Mouse (Mus musculus) thymus, adult 2 months (tissue): ENCODE measurements around the gene Cdk1. TPM values are rescaled to one million over a fixed set of nuclear protein-coding genes. Genes with fewer than 3 reads are reported as not detected.

Source experiments
- DNase-seq: peaks from one replicate; pipeline ENCODE4 v3.0.0; 2021
- H3K27ac ChIP-seq: fragments of 200-500 bp; 2 replicates; pipeline ENCODE4 v1.5.1; 2012; ENCODE audit warnings: low read length, control low read depth; ENCODE audit not compliant: control insufficient read depth, insufficient read depth
- H3K27me3 ChIP-seq: fragments of 200-500 bp; 2 replicates; pipeline ENCODE4 v1.6.1; 2012; ENCODE audit warnings: mild to moderate bottlenecking, low read length, moderate library complexity, mixed read lengths; ENCODE audit not compliant: control insufficient read depth, insufficient read depth
- H3K36me3 ChIP-seq: fragments of 200-500 bp; 2 replicates; pipeline ENCODE4 v1.6.1; 2012; ENCODE audit warnings: mild to moderate bottlenecking, low read length, moderate library complexity; ENCODE audit not compliant: control insufficient read depth, insufficient read depth
- H3K4me1 ChIP-seq: fragments of 200-500 bp; replicated peaks from 2 replicates; pipeline ENCODE4 v1.6.1; 2012; ENCODE audit warnings: low read length; ENCODE audit not compliant: control insufficient read depth, insufficient read depth
- H3K4me3 ChIP-seq: fragments of 200-500 bp; 2 replicates; pipeline ENCODE4 v1.5.1; 2012; ENCODE audit warnings: mild to moderate bottlenecking, low read length, control low read depth, moderate library complexity; ENCODE audit not compliant: control insufficient read depth, insufficient read depth
- CTCF ChIP-seq: fragments of 200-500 bp; IDR thresholded peaks from 2 replicates; pipeline ENCODE4 v1.5.1; 2012; ENCODE audit warnings: mild to moderate bottlenecking, control low read depth, low read length, moderate library complexity, borderline replicate concordance; ENCODE audit not compliant: control insufficient read depth, poor library complexity, insufficient read depth; ENCODE audit errors: extremely low read depth
- POLR2A ChIP-seq: fragments of 200-500 bp; IDR thresholded peaks from 2 replicates; pipeline ENCODE4 v1.6.1; 2012; ENCODE audit warnings: mild to moderate bottlenecking, low read length, control low read depth, moderate library complexity; ENCODE audit not compliant: control insufficient read depth, poor library complexity, insufficient read depth; ENCODE audit errors: extremely low read depth
- WGBS: fragments of 180-500 bp; shearing (Covaris S2); methylation state at CpG from one replicate; pipeline ENCODE4 v1.1.7; 2018; 5-methylcytosine and 5-hydroxymethylcytosine counted together
- polyA plus RNA-seq: library from polyadenylated mRNA; depleted of rRNA; stranded (reverse); fragments of >200 nt; gene quantifications from 2 replicates; pipeline ENCODE4 v1.2.3, GENCODE M21; 2012

The Cdk1 gene
- polyA plus RNA-seq, 1 experiment: 131 TPM

DNA sequence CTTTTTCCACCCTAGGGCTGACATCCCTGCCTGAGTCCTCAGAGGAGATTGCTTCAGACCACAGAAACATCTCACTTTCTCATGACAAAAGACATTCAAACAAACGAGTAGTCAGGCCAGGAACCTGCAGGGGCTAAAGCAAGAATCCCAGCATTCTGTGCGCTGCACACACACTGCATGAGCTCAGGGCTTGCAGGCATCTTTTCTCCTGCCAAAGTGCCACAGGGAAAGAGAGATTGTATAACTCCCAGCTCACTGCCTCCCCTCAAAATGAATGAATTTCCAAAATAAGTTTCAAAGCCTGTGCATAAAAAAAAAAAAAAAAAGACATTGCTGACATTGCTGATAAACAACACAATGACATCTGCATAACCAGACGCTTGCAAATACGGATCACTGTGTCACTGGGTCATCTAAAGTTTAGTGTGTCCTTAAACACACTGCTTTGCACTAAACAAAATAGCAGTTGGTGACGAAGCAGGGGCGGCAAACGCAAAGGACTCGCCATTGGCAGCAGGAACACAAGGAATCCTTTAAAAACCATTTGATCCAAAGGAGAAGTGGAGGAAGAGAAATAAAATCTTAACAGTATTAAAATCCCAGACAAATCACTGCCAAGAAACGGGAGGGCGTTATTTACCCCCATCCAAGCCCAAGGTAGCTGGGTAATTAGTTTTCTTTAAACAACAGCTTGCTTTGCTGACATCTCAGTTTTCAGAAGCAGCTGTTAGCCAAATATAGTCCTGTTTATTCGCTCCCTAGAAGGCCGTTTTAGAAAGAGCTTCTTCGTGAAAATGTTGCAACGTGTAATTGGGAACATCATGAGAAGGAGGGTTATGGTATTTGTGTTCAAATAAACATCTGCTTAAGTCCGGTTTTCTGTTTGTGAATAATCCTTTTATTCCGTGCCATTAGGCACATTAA lies 18.2 kb downstream of the Cdk1 start:
- 91% methylated on average over 16 of the region's 16 CpGs for WGBS
- H3K27me3 ChIP-seq: no peaks in the 10 kb centered on the region

DNA sequence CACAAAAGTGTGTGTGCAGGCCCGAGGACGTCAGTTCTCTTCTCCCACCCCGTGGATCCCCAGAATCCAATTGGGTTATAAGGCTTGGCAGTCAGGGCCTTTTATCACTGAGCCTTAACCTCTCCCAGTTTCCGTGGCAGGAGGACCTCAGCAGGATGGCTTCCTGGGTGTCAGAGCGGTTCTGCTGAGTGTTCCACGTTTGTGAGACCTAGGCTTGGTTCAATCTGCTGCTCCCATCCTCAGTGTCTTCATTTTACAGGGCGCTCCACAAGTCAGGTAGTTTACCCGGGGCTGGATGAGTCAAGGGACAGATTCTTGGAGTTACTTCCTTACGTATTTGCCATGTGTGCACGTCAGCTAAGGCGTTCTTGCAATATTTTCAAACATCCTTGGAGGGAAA lies 19.5 kb downstream of the Cdk1 start:
- no peak for DNase-seq
- Histone ChIP-seq H3K36me3 (peaks cover 38% of the 10 kb centered on the region), H3K4me3 (no peak overlapping the region), H3K27ac (no peak overlapping the region), H3K27me3 (no peaks in the 10 kb centered on the region), H3K4me1 (no peaks in the 10 kb centered on the region)
- 95% methylated on average over 11 of the region's 11 CpGs for WGBS
- TF ChIP-seq CTCF (no peak), POLR2A (no peak)

More for the DNA sequence above, 18.2 kb downstream of the Cdk1 start:
- Histone ChIP-seq H3K4me1 (no peaks in the 10 kb centered on the region), H3K27ac (no peak overlapping the region), H3K4me3 (no peak overlapping the region), H3K36me3 (peaks cover 51% of the 10 kb centered on the region)
- TF ChIP-seq POLR2A (no peak), CTCF (no peak)
- no peak for DNase-seq

DNA sequence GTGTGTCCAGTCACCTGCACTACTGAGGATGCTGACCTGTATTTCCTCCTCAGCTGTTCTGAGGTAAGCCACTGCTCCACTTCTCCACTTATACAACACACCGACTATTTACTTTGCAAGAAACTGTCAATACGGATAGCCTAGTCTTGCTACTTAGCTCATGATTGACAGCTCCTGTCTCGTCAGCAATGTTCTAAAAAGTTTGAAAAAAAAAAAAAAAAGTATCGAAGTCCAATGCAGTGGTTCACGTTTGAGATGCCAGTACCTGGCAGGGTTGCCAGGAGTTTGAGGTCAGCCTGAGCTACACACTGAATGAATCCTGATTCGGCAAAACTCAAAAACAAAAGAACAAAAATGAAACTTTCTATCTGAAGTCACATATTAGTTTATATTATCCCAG lies 21.5 kb downstream of the Cdk1 start:
- WGBS: 86% methylated on average over 6 of the region's 6 CpGs

DNA sequence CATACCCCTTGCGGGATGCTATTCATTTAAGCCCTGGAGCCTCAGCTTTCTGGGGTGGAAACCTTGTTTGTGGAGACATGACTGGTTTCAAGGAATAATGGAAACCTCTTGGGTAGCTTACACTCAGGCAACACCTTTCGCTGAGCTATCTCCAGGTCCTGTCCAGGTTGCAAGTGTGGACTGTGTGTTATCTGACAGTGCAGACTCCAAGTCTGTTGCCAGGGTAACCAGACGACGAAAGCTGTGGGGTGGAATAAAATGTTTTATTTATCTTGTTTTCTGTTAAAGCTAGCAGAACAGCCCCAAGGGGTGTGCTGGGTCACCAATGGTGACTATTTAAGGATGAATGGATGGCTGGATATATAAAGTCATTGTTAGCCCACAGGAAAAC lies 24.1 kb downstream of the Cdk1 start:
- H3K27me3 ChIP-seq: no peaks in the 10 kb centered on the region
- 81% methylated on average over 4 of the region's 4 CpGs for WGBS
- TF ChIP-seq POLR2A (no peak), CTCF (no peak)

More for the DNA sequence above, 21.5 kb downstream of the Cdk1 start:
- no peak for TF ChIP-seq POLR2A
- TF ChIP-seq CTCF: no peak
- Histone ChIP-seq H3K4me1 (no peaks in the 10 kb centered on the region), H3K27ac (no peak overlapping the region), H3K4me3 (no peak overlapping the region), H3K27me3 (no peaks in the 10 kb centered on the region), H3K36me3 (peaks cover 19% of the 10 kb centered on the region)
- no peak for DNase-seq

DNA sequence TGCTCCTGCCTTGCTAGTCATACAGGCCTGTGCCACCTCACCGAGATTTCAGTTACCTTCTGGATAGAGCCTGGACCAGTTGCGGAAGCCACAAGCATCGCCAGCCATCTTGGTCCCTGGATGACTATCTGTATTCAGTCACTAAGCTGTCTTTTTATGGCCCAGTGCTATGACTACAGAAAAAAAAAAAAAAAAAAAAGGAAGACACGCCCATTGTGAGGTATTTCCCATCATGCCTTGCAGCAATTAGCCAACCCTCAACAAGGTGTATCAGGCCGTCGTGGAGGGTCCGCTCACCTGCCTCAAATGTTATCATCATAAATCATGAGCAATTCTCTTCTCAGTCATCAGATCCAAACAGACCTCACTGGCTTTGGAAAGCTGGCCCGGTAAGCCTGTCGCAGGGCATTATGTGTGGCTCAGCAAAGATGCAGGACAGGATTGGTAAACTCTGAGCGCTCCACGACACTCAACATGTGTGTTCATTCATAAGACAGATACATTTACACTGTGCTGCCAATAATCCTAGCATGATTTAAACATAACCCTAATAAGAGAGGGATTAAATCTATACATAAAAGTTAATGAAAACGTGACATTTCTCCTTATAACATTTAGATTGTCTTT lies 24.6 kb downstream of the Cdk1 start:
- H3K36me3 ChIP-seq: no peaks in the 10 kb centered on the region; the same call in 1 of the 2 replicates
- WGBS: 96% methylated on average over 12 of the region's 12 CpGs
- H3K27me3 ChIP-seq: no peaks in the 10 kb centered on the region
- TF ChIP-seq POLR2A: no peak
- no peaks in the 10 kb centered on the region for H3K4me1 ChIP-seq
- DNase-seq: no peak
- H3K4me3 ChIP-seq: no peak overlapping the region
- no peak overlapping the region for H3K27ac ChIP-seq

More for the DNA sequence above, 24.1 kb downstream of the Cdk1 start:
- no peaks in the 10 kb centered on the region; the same call in 1 of the 2 replicates for H3K36me3 ChIP-seq
- H3K4me1 ChIP-seq: no peaks in the 10 kb centered on the region
- no peak overlapping the region for H3K27ac ChIP-seq
- no peak overlapping the region for H3K4me3 ChIP-seq
- DNase-seq: no peak

DNA sequence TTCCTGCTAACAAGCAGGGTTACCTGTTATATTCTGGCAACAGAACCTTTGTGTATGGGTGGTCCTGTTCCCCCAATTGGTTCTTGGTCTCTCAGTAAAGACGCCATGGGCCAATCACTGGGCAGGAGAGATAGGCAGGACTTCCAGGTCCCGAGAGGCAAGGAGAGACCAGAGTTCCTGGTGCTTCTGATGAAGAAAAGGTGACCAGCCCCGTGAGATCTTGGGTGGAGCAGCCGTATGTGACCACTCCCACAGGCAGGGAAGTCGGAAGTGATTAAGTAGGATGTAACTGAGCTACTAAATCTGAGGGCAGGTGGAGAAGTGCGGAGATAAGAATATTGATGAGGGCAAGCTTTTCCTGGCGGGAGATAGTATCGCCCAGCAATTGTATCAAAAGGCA lies 25.4 kb downstream of the Cdk1 start:
- Histone ChIP-seq H3K36me3 (no peaks in the 10 kb centered on the region), H3K4me3 (no peak overlapping the region), H3K4me1 (no peaks in the 10 kb centered on the region), H3K27ac (no peak overlapping the region), H3K27me3 (no peaks in the 10 kb centered on the region)
- WGBS: 97% methylated on average over 8 of the region's 8 CpGs
- TF ChIP-seq CTCF: no peak
- no peak for TF ChIP-seq POLR2A
- DNase-seq: no peak
